Mouse (Mus musculus): ENCODE data around the gene Zbtb22. TPM values are rescaled to one million over a fixed set of nuclear protein-coding genes. Genes with fewer than 3 reads are reported as not detected.

The Zbtb22 gene
- 10 to 100 TPM; 33.0 to 33.9 TPM for total RNA-seq (2023)

GRCm38 (mm10) chr17:33915671-33916250 lies at the start of gene Zbtb22, which contains the start of gene Tapbp:
TSS of gene Zbtb22 (plus strand) at chr17:33915904.
TSS of gene Tapbp (plus strand) at chr17:33915899.

GRCm38 (mm10) chr17:33873537-33873936 lies 42.2 kb upstream of the Zbtb22 start, which contains the start of gene Gm7029:
TSS of gene Gm7029 (plus strand) at chr17:33873837.

GRCm38 (mm10) chr17:33890533-33891059 lies 25.1 kb upstream of the Zbtb22 start, which contains the start of gene Kifc1:
TSS of gene Kifc1 (minus strand) at chr17:33890661.

GRCm38 (mm10) chr17:33904835-33905234 lies 10.9 kb upstream of the Zbtb22 start, which contains the start of gene Platr17:
TSS of gene Platr17 (plus strand) at chr17:33905135.

GRCm38 (mm10) chr17:33909077-33909868 lies 6.4 kb upstream of the Zbtb22 start, which contains the start of gene Daxx:
TSS of gene Daxx (plus strand) at chr17:33909414.

GRCm38 (mm10) chr17:33929371-33930279 lies 13.9 kb downstream of the Zbtb22 start, which contains the start of gene Rgl2:
TSS of gene Rgl2 (plus strand) at chr17:33929543.

GRCm38 (mm10) chr17:33940206-33940805 lies 24.6 kb downstream of the Zbtb22 start, which contains the start of the genes Pfdn6 and Wdr46:
TSS of gene Pfdn6 (minus strand) at chr17:33940343.
TSS of gene Wdr46 (plus strand) at chr17:33940660.

GRCm38 (mm10) chr17:33951021-33951946 lies 35.6 kb downstream of the Zbtb22 start, which contains the start of gene B3galt4:
TSS of gene B3galt4 (minus strand) at chr17:33951488.

GRCm38 (mm10) chr17:33955555-33956214 lies 40.0 kb downstream of the Zbtb22 start, which contains the start of the genes Vps52 and Rps18:
TSS of gene Vps52 (plus strand) at chr17:33955812.
TSS of gene Rps18 (minus strand) at chr17:33956001.

Other genes starting within 250 kb of the Zbtb22 start
- 100 to 1,000 TPM; 358 to 393 TPM for gene Hnrnpm, start 229.0 kb upstream of the Zbtb22 start, total RNA-seq (2023)
- 10 to 100 TPM; 54.0 to 58.5 TPM for gene March2, start 197.2 kb upstream of the Zbtb22 start, total RNA-seq (2023)
- 100 to 1,000 TPM; 184 to 198 TPM for gene Rab11b, start 155.4 kb upstream of the Zbtb22 start, total RNA-seq (2023)
- gene Angptl4, start 134.1 kb upstream of the Zbtb22 start, total RNA-seq (2023) = 1 to 10 TPM in 1 of 2 experiments, under 1 TPM in 1; 0.86 to 1.5 TPM
- gene Kank3, start 105.4 kb upstream of the Zbtb22 start, total RNA-seq (2023) = 1 to 10 TPM; 1.2 TPM
- gene Rps28, start 91.3 kb upstream of the Zbtb22 start, total RNA-seq (2023) = 1,000 to 10,000 TPM; 4,788 to 5,322 TPM
- gene Ndufa7, start 91.3 kb upstream of the Zbtb22 start, total RNA-seq (2023) = 100 to 1,000 TPM; 126 to 127 TPM
- 10 to 100 TPM in 1 of 2 experiments, 1 to 10 TPM in 1; 8.5 to 10.7 TPM for gene Cd320, start 72.8 kb upstream of the Zbtb22 start, total RNA-seq (2023)
- not detected for gene Gm7029, start 42.1 kb upstream of the Zbtb22 start, total RNA-seq (2023)
- 10 to 100 TPM in 1 of 2 experiments, 1 to 10 TPM in 1; 10.0 to 11.2 TPM for gene Kifc1, start 25.2 kb upstream of the Zbtb22 start, total RNA-seq (2023)
- under 1 TPM in 1 of 2 experiments, not detected in 1; 0.96 TPM for gene Platr17, start 10.8 kb upstream of the Zbtb22 start, total RNA-seq (2023)
- 10 to 100 TPM; 71.8 to 76.6 TPM for gene Daxx, start 6.5 kb upstream of the Zbtb22 start, total RNA-seq (2023)
- 100 to 1,000 TPM; 407 to 437 TPM for gene Tapbp, start within 50 bp of the Zbtb22 start, total RNA-seq (2023)
- 100 to 1,000 TPM; 153 to 181 TPM for gene Rgl2, start 13.6 kb downstream of the Zbtb22 start, total RNA-seq (2023)
- gene Pfdn6, start 24.4 kb downstream of the Zbtb22 start, total RNA-seq (2023) = 10 to 100 TPM; 65.1 to 71.1 TPM
- 10 to 100 TPM; 67.6 to 67.7 TPM for gene Wdr46, start 24.8 kb downstream of the Zbtb22 start, total RNA-seq (2023)
- 10 to 100 TPM; 14.1 to 16.0 TPM for gene B3galt4, start 35.6 kb downstream of the Zbtb22 start, total RNA-seq (2023)
- 10 to 100 TPM; 73.4 to 74.6 TPM for gene Vps52, start 39.9 kb downstream of the Zbtb22 start, total RNA-seq (2023)
- 1,000 to 10,000 TPM; 2,139 to 2,167 TPM for gene Rps18, start 40.1 kb downstream of the Zbtb22 start, total RNA-seq (2023)
- gene H2-K1, start 84.4 kb downstream of the Zbtb22 start, total RNA-seq (2023) = 1,000 to 10,000 TPM; 5,234 to 5,289 TPM
- 10 to 100 TPM; 30.4 to 30.6 TPM for gene Ring1, start 108.8 kb downstream of the Zbtb22 start, total RNA-seq (2023)
- 100 to 1,000 TPM; 117 to 150 TPM for gene H2-Ke6, start 112.2 kb downstream of the Zbtb22 start, total RNA-seq (2023)
- 100 to 1,000 TPM; 100 to 103 TPM for gene Slc39a7, start 115.8 kb downstream of the Zbtb22 start, total RNA-seq (2023)
- gene Rxrb, start 115.9 kb downstream of the Zbtb22 start, total RNA-seq (2023) = 100 to 1,000 TPM; 114 to 115 TPM
- gene Col11a2, start 123.5 kb downstream of the Zbtb22 start, total RNA-seq (2023) = 10 to 100 TPM; 19.8 to 27.5 TPM
- 1 to 10 TPM; 6.9 to 9.5 TPM for gene H2-Oa, start 176.4 kb downstream of the Zbtb22 start, total RNA-seq (2023)
- 10 to 100 TPM; 25.1 to 25.8 TPM for gene H2-DMa, start 203.6 kb downstream of the Zbtb22 start, total RNA-seq (2023)
- gene Brd2, start 206.7 kb downstream of the Zbtb22 start, total RNA-seq (2023) = 100 to 1,000 TPM; 303 to 376 TPM
- 1 to 10 TPM; 2.3 to 8.6 TPM for gene H2-DMb2, start 227.4 kb downstream of the Zbtb22 start, total RNA-seq (2023)
- 1 to 10 TPM; 3.1 to 5.9 TPM for gene H2-DMb1, start 237.2 kb downstream of the Zbtb22 start, total RNA-seq (2023)